Mouse (Mus musculus): ENCODE results near the gene Asz1.

Asz1 gene

GRCm38 (mm10) chr6:18108934-18109333, at the start of gene Asz1:
Asz1 (minus strand) TSS chr6:18109061.
- DNase-seq, result no peak

- peak in 1 of 2 experiments; percentile 55 for DNase-seq
Observed at GRCm38 (mm10) chr6:18153031-18153430, 44.2 kb upstream of the Asz1 start.

GRCm38 (mm10) chr6:18135246-18135645, 26.4 kb upstream of the Asz1 start:
- no peak for DNase-seq

- no peak for DNase-seq
Observed at GRCm38 (mm10) chr6:18128059-18128458, 19.2 kb upstream of the Asz1 start.

- DNase-seq, result peak in 1 of 2 experiments; percentile 4
Observed at GRCm38 (mm10) chr6:18127206-18127983, 18.5 kb upstream of the Asz1 start.

GRCm38 (mm10) chr6:18096861-18097260, 12.0 kb downstream of the Asz1 start:
- no peak for DNase-seq

GRCm38 (mm10) chr6:18089098-18089497, 19.8 kb downstream of the Asz1 start:
- no peak for DNase-seq

GRCm38 (mm10) chr6:18087160-18087804, 21.6 kb downstream of the Asz1 start:
- no peak for DNase-seq

- DNase-seq, result no peak
Observed at GRCm38 (mm10) chr6:18078615-18079014, 30.2 kb downstream of the Asz1 start.

GRCm38 (mm10) chr6:18076986-18077385, 31.9 kb downstream of the Asz1 start:
- no peak for DNase-seq

GRCm38 (mm10) chr6:18076577-18076976, 32.3 kb downstream of the Asz1 start:
- no peak for DNase-seq

GRCm38 (mm10) chr6:18057899-18058298, 51.0 kb downstream of the Asz1 start:
- no peak for DNase-seq

- DNase-seq, result no peak
Observed at GRCm38 (mm10) chr6:18051702-18052101, 57.2 kb downstream of the Asz1 start.

- no peak for DNase-seq
Observed at GRCm38 (mm10) chr6:18044299-18044698, 64.6 kb downstream of the Asz1 start.

- no peak for DNase-seq
Observed at GRCm38 (mm10) chr6:18043172-18043571, 65.7 kb downstream of the Asz1 start.

GRCm38 (mm10) chr6:18032271-18032670, 76.6 kb downstream of the Asz1 start:
- DNase-seq, result no peak

GRCm38 (mm10) chr6:18031509-18032010, 77.3 kb downstream of the Asz1 start:
- DNase-seq, result peak; percentile 36 to 41

- DNase-seq, result no peak
Observed at GRCm38 (mm10) chr6:18030868-18031508, 77.9 kb downstream of the Asz1 start.

- DNase-seq, result no peak
Observed at GRCm38 (mm10) chr6:18029746-18030656, 78.9 kb downstream of the Asz1 start, which contains the start of gene Wnt2. Wnt2 (minus strand) TSS chr6:18030585.

- DNase-seq, result no peak
Observed at GRCm38 (mm10) chr6:18024133-18024794, 84.6 kb downstream of the Asz1 start.

- DNase-seq, result no peak
Observed at GRCm38 (mm10) chr6:18013346-18013745, 95.5 kb downstream of the Asz1 start.

- DNase-seq, result no peak
Observed at GRCm38 (mm10) chr6:18007356-18007755, 101.5 kb downstream of the Asz1 start.

All from kidney, adult 8-10 months (tissue).